Mouse (Mus musculus) hindbrain, embryonic 15.5 days (tissue): ENCODE data around the gene Alkbh2. TPM values are rescaled to one million over a fixed set of nuclear protein-coding genes. Genes with fewer than 3 reads are reported as not detected.
A peak's percentile ranks its signal among the peaks of the same experiment; 100 is the strongest.

Experiments
- ATAC-seq: fragments of 200-750 bp; cut with Nextera tagmentation; 2 replicates; pipeline ENCODE4 v1.8.0; 2017; ENCODE audit warnings: low read depth, moderate number of reproducible peaks, moderate TSS enrichment; ENCODE audit not compliant: low FRiP score
- H3K27ac ChIP-seq: fragments of 300-500 bp; sonication (generic); replicated peaks from 2 replicates; pipeline ENCODE4 v1.5.1; 2015; ENCODE audit warnings: mild to moderate bottlenecking, inconsistent platforms
- H3K27me3 ChIP-seq: fragments of 300-500 bp; sonication (generic); 2 replicates; pipeline ENCODE4 v1.6.1; 2015; ENCODE audit warnings: control low read depth, inconsistent platforms
- H3K36me3 ChIP-seq: fragments of 300-500 bp; sonication (generic); 2 replicates; pipeline ENCODE4 v1.6.1; 2015; ENCODE audit warnings: control low read depth, inconsistent platforms
- H3K4me1 ChIP-seq: fragments of 300-500 bp; sonication (generic); replicated peaks from 2 replicates; pipeline ENCODE4 v1.6.1; 2015; ENCODE audit warnings: control low read depth, inconsistent platforms
- H3K4me2 ChIP-seq: fragments of 300-500 bp; sonication (generic); 2 replicates; pipeline ENCODE4 v1.6.1; 2015; ENCODE audit warnings: moderate library complexity, mild to moderate bottlenecking, inconsistent platforms
- H3K4me3 ChIP-seq: fragments of 300-500 bp; sonication (generic); 2 replicates; pipeline ENCODE4 v1.5.1; 2015; ENCODE audit warnings: mild to moderate bottlenecking, inconsistent platforms
- H3K9ac ChIP-seq: fragments of 300-500 bp; sonication (generic); 2 replicates; pipeline ENCODE4 v1.6.1; 2015; ENCODE audit warnings: inconsistent platforms
- H3K9me3 ChIP-seq: fragments of 300-500 bp; sonication (generic); 2 replicates; pipeline ENCODE4 v1.6.1; 2016; ENCODE audit warnings: control low read depth, inconsistent platforms
- WGBS: fragments of 180-500 bp; shearing (Covaris S2); methylation state at CpG from one replicate; pipeline ENCODE4 v1.1.7; 2015; 5-methylcytosine and 5-hydroxymethylcytosine counted together
- polyA plus RNA-seq: library from polyadenylated mRNA; unstranded; fragments of >200 nt; fragmentation: Nextera tagmentation; extraction: Ambion mirVana; gene quantifications from 2 replicates; pipeline ENCODE4 v1.2.1, GENCODE M21; 2015

Gene Alkbh2
- polyA plus RNA-seq: 6.4 and 7.4 TPM in 2 replicates

GRCm38 (mm10) chr5:114127374-114128349 is at the start of gene Alkbh2:
TSS of gene Alkbh2 (minus strand) at chr5:114128218.
- peaks cover 18% of the 10 kb centered on the region for H3K36me3 ChIP-seq
- ATAC-seq: peak; percentile 17; the same call in 1 of the 2 replicates
- peak within 1 kb of the TSS; percentile 95 for H3K4me2 ChIP-seq
- peak within 1 kb of the TSS; percentile 87 for H3K27ac ChIP-seq
- H3K27me3 ChIP-seq: no peaks in the 10 kb centered on the region
- WGBS: under 1% methylated on average over 68 of the region's 69 CpGs
- H3K9ac ChIP-seq: peak within 1 kb of the TSS; percentile 85
- no peaks in the 10 kb centered on the region for H3K9me3 ChIP-seq
- H3K4me1 ChIP-seq: peaks cover 16% of the 10 kb centered on the region
- peak within 1 kb of the TSS; percentile 80 for H3K4me3 ChIP-seq

- no peaks in the 10 kb centered on the region for H3K36me3 ChIP-seq
- no peak overlapping the region for H3K4me3 ChIP-seq
- H3K27me3 ChIP-seq: peaks cover 19% of the 10 kb centered on the region
- no peak for ATAC-seq
- no peak overlapping the region for H3K9ac ChIP-seq
- H3K4me1 ChIP-seq: peaks cover 13% of the 10 kb centered on the region
- H3K27ac ChIP-seq: no peak overlapping the region
- H3K4me2 ChIP-seq: peak overlapping the region; percentile 55
- no peaks in the 10 kb centered on the region for H3K9me3 ChIP-seq
- 60% methylated on average over 8 of the region's 8 CpGs for WGBS
These were observed 48.8 kb upstream of the Alkbh2 start for GRCm38 (mm10) chr5:114176548-114177400.

- H3K4me1 ChIP-seq: peaks cover 13% of the 10 kb centered on the region
- peak overlapping the region; percentile 31 for H3K4me3 ChIP-seq
- no peaks in the 10 kb centered on the region for H3K9me3 ChIP-seq
- H3K27me3 ChIP-seq: peaks cover 19% of the 10 kb centered on the region
- ATAC-seq: peak; percentile 74; the same call in 1 of the 2 replicates
- H3K9ac ChIP-seq: peak overlapping the region; percentile 10; the same call in 1 of the 2 replicates
- peak overlapping the region; percentile 55 for H3K4me2 ChIP-seq
- H3K27ac ChIP-seq: no peak overlapping the region
- under 1% methylated on average over 24 of the region's 26 CpGs for WGBS
- no peaks in the 10 kb centered on the region for H3K36me3 ChIP-seq
These were observed 47.7 kb upstream of the Alkbh2 start for GRCm38 (mm10) chr5:114175596-114176171.

- 15% methylated on average over 16 of the region's 16 CpGs for WGBS
- no peak for ATAC-seq
These were observed 46.6 kb upstream of the Alkbh2 start for GRCm38 (mm10) chr5:114174639-114175038.

DNA sequence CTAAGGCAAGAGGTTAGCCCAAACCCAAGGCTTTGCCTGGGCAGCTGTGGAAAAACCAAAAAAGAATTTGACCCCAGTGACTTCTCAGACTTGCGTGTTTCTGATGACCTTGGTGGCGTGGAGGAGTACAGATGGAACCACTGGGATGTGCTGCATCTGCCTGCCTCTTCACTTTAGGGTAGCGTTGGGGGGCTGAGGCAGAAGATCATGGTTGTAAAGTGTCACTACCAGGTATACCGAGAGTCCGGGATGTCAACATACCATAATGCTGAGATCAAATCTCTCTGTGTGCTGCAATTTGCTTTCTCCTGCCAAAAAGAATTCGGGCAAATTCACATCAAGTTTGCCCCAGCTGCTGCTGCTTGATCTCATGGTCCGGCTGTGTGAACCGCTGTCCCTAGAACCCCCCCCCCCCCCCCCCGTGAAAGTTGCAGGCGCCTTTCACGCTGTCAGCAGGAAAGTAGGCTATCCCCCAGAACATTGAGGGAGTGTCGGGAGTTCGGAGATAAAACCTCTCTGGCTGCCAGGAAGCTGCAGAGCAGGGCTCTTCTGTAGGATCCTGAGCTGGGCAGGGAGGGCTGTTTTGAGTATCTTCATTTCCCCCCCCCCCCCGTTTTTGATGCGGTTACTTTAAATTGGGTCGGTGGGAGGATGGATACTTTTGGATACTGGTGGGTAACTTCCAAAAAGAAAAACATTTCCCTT is 46.0 kb upstream of the Alkbh2 start:
- H3K4me1 ChIP-seq: peaks cover 13% of the 10 kb centered on the region
- H3K9ac ChIP-seq: no peak overlapping the region
- H3K36me3 ChIP-seq: no peaks in the 10 kb centered on the region
- H3K27me3 ChIP-seq: peaks cover 19% of the 10 kb centered on the region
- H3K9me3 ChIP-seq: no peaks in the 10 kb centered on the region
- H3K4me2 ChIP-seq: no peak overlapping the region
- no peak overlapping the region for H3K4me3 ChIP-seq
- WGBS: 26% methylated on average over 14 of the region's 16 CpGs
- H3K27ac ChIP-seq: no peak overlapping the region
- no peak for ATAC-seq

More at GRCm38 (mm10) chr5:114174639-114175038, 46.6 kb upstream of the Alkbh2 start:
- no peaks in the 10 kb centered on the region for H3K9me3 ChIP-seq
- H3K4me2 ChIP-seq: peak overlapping the region; percentile 17; the same call in 1 of the 2 replicates
- no peak overlapping the region for H3K4me3 ChIP-seq
- no peak overlapping the region for H3K9ac ChIP-seq
- H3K27me3 ChIP-seq: peaks cover 19% of the 10 kb centered on the region
- peaks cover 13% of the 10 kb centered on the region for H3K4me1 ChIP-seq
- H3K36me3 ChIP-seq: no peaks in the 10 kb centered on the region
- no peak overlapping the region for H3K27ac ChIP-seq

DNA sequence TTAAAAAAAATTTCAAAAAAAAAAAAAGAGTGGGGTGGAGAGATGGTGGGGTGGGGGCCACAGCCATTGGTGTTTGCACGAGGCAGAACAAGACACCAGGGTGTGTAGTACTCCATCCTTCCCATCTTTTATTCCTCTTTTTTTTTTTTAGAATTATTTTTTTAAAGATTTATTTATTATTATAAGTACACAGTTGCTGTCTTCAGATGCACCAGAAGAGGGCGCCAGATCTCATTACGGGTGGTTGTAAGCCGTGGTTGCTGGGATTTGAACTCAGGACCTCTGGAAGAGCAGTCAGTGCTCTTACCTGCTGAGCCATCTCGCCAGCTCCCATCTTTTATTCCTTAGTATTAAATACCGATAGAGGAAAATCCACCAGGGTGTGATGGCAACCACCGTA is 45.4 kb upstream of the Alkbh2 start:
- Histone ChIP-seq H3K9me3 (no peaks in the 10 kb centered on the region), H3K36me3 (no peaks in the 10 kb centered on the region), H3K4me3 (no peak overlapping the region), H3K9ac (no peak overlapping the region), H3K27me3 (peaks cover 19% of the 10 kb centered on the region), H3K27ac (no peak overlapping the region), H3K4me2 (no peak overlapping the region), H3K4me1 (peaks cover 13% of the 10 kb centered on the region)
- 78% methylated on average over 7 of the region's 7 CpGs for WGBS
- ATAC-seq: no peak

DNA sequence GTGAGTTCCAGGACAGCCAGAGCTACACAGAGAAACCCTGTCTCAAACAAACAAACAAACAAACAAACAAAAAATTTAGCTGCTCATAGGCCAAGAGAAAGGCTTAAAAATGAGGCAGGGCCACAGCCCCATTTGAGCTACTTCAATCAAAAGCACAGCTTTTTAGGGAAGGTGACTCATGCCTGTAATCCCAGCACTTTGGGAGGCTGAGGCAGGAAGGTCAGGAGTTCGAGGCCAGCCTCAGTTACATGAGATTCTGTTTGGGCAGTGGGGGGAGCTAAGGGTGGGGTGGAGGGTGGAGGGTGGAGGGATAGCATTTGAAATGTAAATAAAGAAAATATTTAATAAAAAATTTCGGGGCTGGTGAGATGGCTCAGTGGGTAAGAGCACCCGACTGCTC is 44.9 kb upstream of the Alkbh2 start:
- ATAC-seq: no peak
- Histone ChIP-seq H3K9me3 (no peaks in the 10 kb centered on the region), H3K27ac (no peak overlapping the region), H3K36me3 (no peaks in the 10 kb centered on the region), H3K9ac (no peak overlapping the region), H3K4me1 (peaks cover 13% of the 10 kb centered on the region), H3K4me3 (no peak overlapping the region), H3K27me3 (peaks cover 19% of the 10 kb centered on the region), H3K4me2 (no peak overlapping the region)
- 92% methylated on average over 3 of the region's 3 CpGs for WGBS

DNA sequence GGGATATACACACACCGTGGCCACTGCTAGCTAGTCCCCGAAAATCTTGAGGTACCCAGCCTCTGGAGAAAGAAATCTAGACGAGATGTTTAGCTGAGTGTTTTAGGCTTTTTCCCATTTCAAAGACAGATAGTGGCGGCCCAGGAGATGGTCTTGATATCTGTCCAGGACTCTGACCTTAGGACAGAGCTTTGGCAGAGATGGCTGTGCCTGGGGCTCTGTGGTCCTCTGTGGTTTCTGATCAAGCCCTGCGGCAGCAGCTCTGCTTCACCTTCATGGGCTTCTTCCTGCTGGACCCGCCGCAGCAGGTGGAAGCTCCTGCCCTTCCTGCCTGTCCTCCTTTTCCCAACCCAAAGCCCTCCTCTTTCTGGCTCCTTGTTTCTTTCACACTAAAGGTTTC is 42.3 kb upstream of the Alkbh2 start:
- H3K27ac ChIP-seq: no peak overlapping the region
- no peak for ATAC-seq
- no peak overlapping the region for H3K4me2 ChIP-seq
- no peaks in the 10 kb centered on the region for H3K36me3 ChIP-seq
- peaks cover 10% of the 10 kb centered on the region for H3K27me3 ChIP-seq
- 83% methylated on average over 7 of the region's 7 CpGs for WGBS
- H3K9me3 ChIP-seq: no peaks in the 10 kb centered on the region
- no peak overlapping the region for H3K4me3 ChIP-seq
- H3K9ac ChIP-seq: no peak overlapping the region
- peaks cover 4% of the 10 kb centered on the region for H3K4me1 ChIP-seq

GRCm38 (mm10) chr5:114163117-114163696 is 35.2 kb upstream of the Alkbh2 start:
- Histone ChIP-seq H3K4me2 (no peak overlapping the region), H3K36me3 (no peaks in the 10 kb centered on the region), H3K4me3 (no peak overlapping the region), H3K27ac (no peak overlapping the region), H3K4me1 (no peaks in the 10 kb centered on the region), H3K9me3 (no peaks in the 10 kb centered on the region), H3K27me3 (no peaks in the 10 kb centered on the region), H3K9ac (no peak overlapping the region)
- WGBS: 60% methylated on average over 6 of the region's 6 CpGs
- ATAC-seq: no peak

- 54% methylated on average over 12 of the region's 12 CpGs for WGBS
- no peak overlapping the region for H3K9ac ChIP-seq
- no peak overlapping the region for H3K4me3 ChIP-seq
- no peaks in the 10 kb centered on the region for H3K9me3 ChIP-seq
- no peaks in the 10 kb centered on the region for H3K36me3 ChIP-seq
- no peak for ATAC-seq
- no peak overlapping the region for H3K27ac ChIP-seq
- no peaks in the 10 kb centered on the region for H3K27me3 ChIP-seq
- H3K4me1 ChIP-seq: no peaks in the 10 kb centered on the region
- H3K4me2 ChIP-seq: no peak overlapping the region
These were observed 34.2 kb upstream of the Alkbh2 start for GRCm38 (mm10) chr5:114162106-114162815.
